Mouse (Mus musculus) erythroblast, embryonic 14.5 days (primary cell): ENCODE measurements around the gene Gemin4.

Experiments
- GATA1 ChIP-seq: IDR thresholded peaks from 2 replicates; pipeline ENCODE4 v1.6.1; 2012; ENCODE audit warnings: low read length, inconsistent platforms, mixed read lengths
- TAL1 ChIP-seq: IDR thresholded peaks from 3 replicates; pipeline ENCODE4 v1.6.1; 2012; ENCODE audit warnings: low read length, inconsistent platforms, mixed read lengths

GRCm38 (mm10) chr11:76179495-76180145 is 37.8 kb downstream of the Gemin4 start, which contains the start of the genes Vps53 and Fam57a:
- TF ChIP-seq TAL1 (no peak), GATA1 (peak; percentile 88)
